Mouse (Mus musculus): ENCODE measurements around the gene Vps54. TPM values are rescaled to one million over a fixed set of nuclear protein-coding genes. Genes with fewer than 3 reads are reported as not detected.
"Not testable (repeated sequence)": the region's sequence is repeated elsewhere in the genome, so short reads cannot be mapped to it uniquely, and the experiment has no call there.

Vps54 gene
- polyA plus RNA-seq, 1 experiment from 2014 or later, result 9.6 TPM

DNA sequence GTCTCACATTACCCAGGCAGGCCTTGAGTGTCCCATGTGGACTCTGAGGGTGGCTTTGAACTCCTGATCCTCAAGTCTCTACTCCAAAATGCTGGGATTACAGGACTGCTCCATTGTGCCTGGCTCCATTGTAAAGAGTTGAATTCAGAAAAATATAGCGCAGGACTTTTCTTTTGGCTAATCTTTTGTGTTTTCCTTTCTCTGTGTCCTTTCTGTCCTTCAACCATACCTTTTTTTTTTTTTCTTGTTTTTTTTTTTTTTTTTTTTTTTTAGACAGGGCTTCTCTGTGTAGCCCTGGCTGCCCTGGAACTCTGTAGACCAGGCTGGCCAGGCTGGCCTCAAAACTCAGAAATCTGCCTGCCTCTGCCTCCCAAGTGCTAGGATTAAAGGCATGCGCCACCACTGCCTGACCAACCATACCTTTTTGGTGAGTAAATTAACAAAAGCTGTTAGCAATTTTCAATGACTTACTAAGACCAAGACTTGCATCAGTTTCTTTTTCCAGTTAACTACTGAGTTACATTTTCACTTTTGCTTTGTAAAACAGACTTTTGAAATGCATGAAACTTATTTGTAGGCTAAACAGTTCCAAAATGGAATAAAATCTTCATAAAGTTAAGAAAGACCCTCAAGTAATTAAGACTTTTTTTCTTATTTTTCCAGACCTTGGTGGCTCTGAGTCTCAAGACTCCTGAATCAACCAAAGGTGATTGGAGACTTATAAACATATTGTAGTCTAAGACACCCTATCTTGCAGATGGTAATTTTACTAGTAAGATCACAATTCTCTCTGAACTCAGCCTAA lies 1.4 kb upstream of the Vps54 start:
- Histone ChIP-seq H3K9ac (ENCODE audit: low read length) (no peak overlapping the region), H3K4me2 (ENCODE audit: low read depth, low read length) (peak overlapping the region; percentile 80), H3K4me1 (ENCODE audit: control insufficient read depth, insufficient read depth, low read length) (peaks cover 7% of the 10 kb centered on the region; the same call in 1 of the 2 replicates), H3K9me3 (replicated peaks; ENCODE audit: control insufficient read depth, low read length) (no peaks in the 10 kb centered on the region), H3K27me3 (ENCODE audit: control insufficient read depth, insufficient read depth, low read length) (no peaks in the 10 kb centered on the region), H3K4me3 (replicated peaks; ENCODE audit: low read length) (peak overlapping the region; percentile 79; the same call in 1 of the 2 replicates), H3K36me3 (ENCODE audit: control insufficient read depth, insufficient read depth, low read length) (no peaks in the 10 kb centered on the region), H3K27ac (ENCODE audit: low read length) (peak overlapping the region; percentile 95; the same call in 1 of the 2 replicates)
- ATAC-seq (ENCODE audit: insufficient read depth, low FRiP score), result no peak
- WGBS, result 97% methylated on average over 2 of the region's 2 CpGs

DNA sequence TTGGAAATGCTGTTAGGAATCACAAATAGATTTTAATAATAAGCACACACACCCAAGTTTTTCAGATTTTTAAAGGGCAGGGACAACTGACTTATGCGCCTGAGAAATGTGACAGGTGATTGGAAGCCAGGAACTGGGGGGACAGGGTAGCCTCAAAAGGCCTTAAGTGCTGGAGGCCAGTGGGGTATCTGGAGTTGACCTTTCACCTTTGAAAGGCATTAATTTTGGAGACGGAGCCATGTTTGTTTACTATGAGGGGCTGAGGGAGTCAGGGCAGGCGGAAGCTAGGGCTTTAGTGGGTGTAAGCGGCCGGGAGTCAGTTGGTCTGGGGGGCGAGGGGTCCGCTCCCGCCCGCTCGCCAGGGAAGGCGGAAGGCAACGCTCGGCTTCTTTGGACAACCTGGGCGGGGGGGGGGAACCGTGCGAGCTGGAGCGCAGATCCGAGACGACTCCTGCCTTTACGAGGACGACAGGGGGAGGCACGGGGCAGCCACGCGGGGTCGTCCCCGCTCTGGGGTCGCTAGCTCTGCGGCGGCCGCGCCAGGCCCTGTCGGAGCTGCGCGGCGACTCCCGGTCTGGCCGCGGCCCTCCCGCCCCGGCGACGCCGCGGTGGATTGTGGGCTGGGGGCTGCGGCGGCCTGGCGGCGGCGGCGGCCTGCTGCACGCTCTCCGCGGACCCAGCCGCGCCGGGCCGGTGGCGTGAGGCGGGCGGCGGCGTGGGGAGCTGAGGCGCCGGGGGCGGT lies 631 bp upstream of the Vps54 start:
- ATAC-seq (ENCODE audit: insufficient read depth, low FRiP score), result peak; percentile 83
- no peaks in the 10 kb centered on the region for H3K27me3 ChIP-seq (ENCODE audit: control insufficient read depth, insufficient read depth, low read length)
- no peaks in the 10 kb centered on the region for H3K36me3 ChIP-seq (ENCODE audit: control insufficient read depth, insufficient read depth, low read length)
- under 1% methylated on average over 51 of the region's 65 CpGs for WGBS
- H3K9me3 ChIP-seq (replicated peaks; ENCODE audit: control insufficient read depth, low read length), result no peaks in the 10 kb centered on the region
- peak overlapping the region; percentile 79 for H3K4me3 ChIP-seq (replicated peaks; ENCODE audit: low read length)
- H3K4me2 ChIP-seq (ENCODE audit: low read depth, low read length), result peak overlapping the region; percentile 80
- H3K9ac ChIP-seq (ENCODE audit: low read length), result peak overlapping the region; percentile 100
- peaks cover 7% of the 10 kb centered on the region; the same call in 1 of the 2 replicates for H3K4me1 ChIP-seq (ENCODE audit: control insufficient read depth, insufficient read depth, low read length)
- H3K27ac ChIP-seq (ENCODE audit: low read length), result peak overlapping the region; percentile 95

DNA sequence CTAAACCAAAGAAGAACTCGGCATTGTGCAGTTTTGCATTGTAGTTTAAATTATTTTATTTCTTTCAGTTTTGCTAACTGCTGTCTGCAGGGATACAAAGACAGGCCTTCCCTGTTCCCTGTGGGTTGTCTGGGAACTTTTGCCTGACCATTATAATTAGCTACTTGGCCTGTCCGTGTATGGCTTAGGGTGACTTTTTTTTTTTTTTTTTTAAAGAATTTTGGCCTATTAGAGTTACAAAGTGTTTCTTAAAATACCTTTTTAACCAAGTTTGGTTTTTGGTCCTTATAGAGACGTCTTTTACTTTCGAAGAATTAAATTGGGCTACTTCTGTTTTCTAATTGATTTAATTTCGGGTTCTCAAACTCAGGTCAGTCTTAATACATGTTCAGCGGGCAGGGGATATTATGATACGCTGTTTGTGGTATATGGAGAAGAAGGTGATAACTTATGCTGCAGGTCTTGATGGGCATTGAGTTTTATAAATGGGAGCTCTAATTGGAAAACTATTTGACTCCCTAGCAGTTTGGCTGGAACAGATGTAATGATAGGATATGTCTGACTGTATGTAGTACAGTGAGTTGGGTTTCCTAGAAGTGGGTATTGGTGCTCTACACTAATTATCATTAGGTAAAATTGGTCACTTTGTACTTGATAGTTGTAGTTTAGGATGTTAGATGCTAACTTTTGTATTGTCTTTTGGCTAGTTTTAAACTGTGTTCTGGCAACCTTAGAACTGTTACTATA lies 855 bp downstream of the Vps54 start:
- WGBS, result 18% methylated on average over 7 of the region's 7 CpGs
- H3K9ac ChIP-seq (ENCODE audit: low read length), result peak overlapping the region; percentile 100
- no peaks in the 10 kb centered on the region for H3K36me3 ChIP-seq (ENCODE audit: control insufficient read depth, insufficient read depth, low read length)

DNA sequence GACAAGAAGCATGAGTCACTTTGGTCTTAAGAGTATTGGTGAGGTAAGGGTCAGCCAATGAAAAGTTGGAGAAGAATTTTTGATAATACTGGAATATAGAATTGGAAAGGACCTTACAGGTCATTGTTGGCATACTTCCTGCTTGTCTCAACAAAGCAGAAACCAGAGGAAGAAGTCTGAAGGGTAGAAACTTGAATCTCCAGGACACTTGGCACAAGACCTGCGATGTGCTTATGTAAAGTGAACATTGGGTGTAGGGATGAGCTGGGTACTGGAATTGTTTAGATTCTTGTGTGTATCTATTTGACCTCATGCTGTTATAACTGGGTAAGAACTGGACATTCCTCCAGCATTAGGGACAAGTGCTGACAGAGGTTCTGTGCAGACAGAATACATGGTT lies 2.3 kb downstream of the Vps54 start:
- WGBS, result 58% methylated on average over 1 of the region's 1 CpGs
- H3K4me3 ChIP-seq (replicated peaks; ENCODE audit: low read length), result no peak overlapping the region
- no peak for ATAC-seq (ENCODE audit: insufficient read depth, low FRiP score)
- H3K9ac ChIP-seq (ENCODE audit: low read length), result no peak overlapping the region
- no peaks in the 10 kb centered on the region for H3K27me3 ChIP-seq (ENCODE audit: control insufficient read depth, insufficient read depth, low read length)
- H3K4me1 ChIP-seq (ENCODE audit: control insufficient read depth, insufficient read depth, low read length), result peaks cover 7% of the 10 kb centered on the region; the same call in 1 of the 2 replicates
- no peaks in the 10 kb centered on the region for H3K9me3 ChIP-seq (replicated peaks; ENCODE audit: control insufficient read depth, low read length)
- no peaks in the 10 kb centered on the region for H3K36me3 ChIP-seq (ENCODE audit: control insufficient read depth, insufficient read depth, low read length)
- H3K27ac ChIP-seq (ENCODE audit: low read length), result no peak overlapping the region
- H3K4me2 ChIP-seq (ENCODE audit: low read depth, low read length), result 0 out of 2 replicates have a peak overlapping the region, but pooled peaks have one; percentile 9

More for the DNA sequence above, 855 bp downstream of the Vps54 start:
- Histone ChIP-seq H3K4me3 (replicated peaks; ENCODE audit: low read length) (peak overlapping the region; percentile 79), H3K4me2 (ENCODE audit: low read depth, low read length) (peak overlapping the region; percentile 80), H3K27ac (ENCODE audit: low read length) (peak overlapping the region; percentile 95), H3K4me1 (ENCODE audit: control insufficient read depth, insufficient read depth, low read length) (peaks cover 7% of the 10 kb centered on the region; the same call in 1 of the 2 replicates), H3K9me3 (replicated peaks; ENCODE audit: control insufficient read depth, low read length) (no peaks in the 10 kb centered on the region), H3K27me3 (ENCODE audit: control insufficient read depth, insufficient read depth, low read length) (no peaks in the 10 kb centered on the region)
- ATAC-seq (ENCODE audit: insufficient read depth, low FRiP score), result peak; percentile 9; the same call in 1 of the 2 replicates

DNA sequence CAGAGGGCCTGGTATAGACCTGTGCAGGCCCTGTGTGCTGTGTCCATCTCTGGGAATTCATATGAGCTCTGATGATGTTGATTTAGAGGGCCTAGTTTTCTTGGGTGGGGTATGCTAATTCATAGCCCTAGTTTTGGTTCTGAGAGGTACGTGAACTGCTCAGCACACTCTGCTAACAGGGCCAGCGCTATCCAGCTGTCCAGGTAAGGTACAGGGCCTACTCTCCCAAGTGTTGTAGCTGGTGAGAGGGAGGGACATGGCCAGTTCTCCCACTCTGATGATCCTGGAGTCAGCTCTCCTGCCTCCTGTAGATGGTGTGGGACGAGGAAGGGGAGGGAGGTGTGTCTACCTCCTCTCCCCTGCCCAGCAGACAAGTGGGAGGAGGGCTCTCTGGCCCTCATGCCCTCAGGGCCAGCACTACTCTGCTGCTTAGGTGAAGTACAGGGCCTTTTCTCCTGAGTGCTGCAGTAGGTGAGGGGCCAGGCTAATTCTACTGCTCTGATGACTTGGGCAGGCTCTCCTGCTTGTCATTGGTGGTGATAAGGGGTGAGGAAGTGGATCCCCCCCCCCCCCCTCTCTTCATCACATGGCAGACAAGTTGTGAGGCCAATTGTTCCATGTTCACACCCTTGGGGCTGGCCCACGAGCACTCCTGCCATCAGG lies 8.3 kb downstream of the Vps54 start:
- Histone ChIP-seq H3K9ac (ENCODE audit: low read length) (no peak overlapping the region), H3K27me3 (ENCODE audit: control insufficient read depth, insufficient read depth, low read length) (no peaks in the 10 kb centered on the region), H3K36me3 (ENCODE audit: control insufficient read depth, insufficient read depth, low read length) (no peaks in the 10 kb centered on the region), H3K4me2 (ENCODE audit: low read depth, low read length) (no peak overlapping the region), H3K9me3 (replicated peaks; ENCODE audit: control insufficient read depth, low read length) (no peaks in the 10 kb centered on the region), H3K4me3 (replicated peaks; ENCODE audit: low read length) (no peak overlapping the region), H3K27ac (ENCODE audit: low read length) (no peak overlapping the region), H3K4me1 (ENCODE audit: control insufficient read depth, insufficient read depth, low read length) (peaks cover 10% of the 10 kb centered on the region)
- ATAC-seq (ENCODE audit: insufficient read depth, low FRiP score), result no peak
- WGBS, result 86% methylated on average over 4 of the region's 4 CpGs

DNA sequence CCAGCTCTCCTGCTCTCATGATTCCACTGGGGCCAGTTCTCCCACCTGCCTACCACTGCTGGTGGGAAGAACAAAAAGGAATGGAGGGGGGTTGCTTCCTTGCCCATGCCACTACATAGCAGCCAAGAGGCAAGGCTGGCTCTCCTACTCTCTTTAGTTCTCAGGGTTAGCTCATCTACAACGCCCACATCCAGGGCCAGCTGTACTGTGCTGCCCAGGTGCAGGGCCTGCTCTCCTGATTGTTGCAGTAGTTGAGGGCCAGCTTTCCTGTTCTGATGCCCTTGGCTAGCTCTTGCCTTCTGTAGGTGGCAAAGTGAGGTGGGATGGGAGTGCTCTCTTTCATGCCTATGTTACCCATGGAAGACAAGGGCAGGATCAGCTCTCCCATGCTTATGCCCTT lies 8.9 kb downstream of the Vps54 start:
- H3K9ac ChIP-seq (ENCODE audit: low read length), result no peak overlapping the region
- H3K36me3 ChIP-seq (ENCODE audit: control insufficient read depth, insufficient read depth, low read length), result no peaks in the 10 kb centered on the region
- WGBS, result 89% methylated on average over 1 of the region's 1 CpGs
- H3K27ac ChIP-seq (ENCODE audit: low read length), result no peak overlapping the region
- H3K4me2 ChIP-seq (ENCODE audit: low read depth, low read length), result no peak overlapping the region
- no peak overlapping the region for H3K4me3 ChIP-seq (replicated peaks; ENCODE audit: low read length)
- H3K27me3 ChIP-seq (ENCODE audit: control insufficient read depth, insufficient read depth, low read length), result no peaks in the 10 kb centered on the region
- no peak for ATAC-seq (ENCODE audit: insufficient read depth, low FRiP score)
- peaks cover 9% of the 10 kb centered on the region for H3K4me1 ChIP-seq (ENCODE audit: control insufficient read depth, insufficient read depth, low read length)
- H3K9me3 ChIP-seq (replicated peaks; ENCODE audit: control insufficient read depth, low read length), result no peaks in the 10 kb centered on the region

DNA sequence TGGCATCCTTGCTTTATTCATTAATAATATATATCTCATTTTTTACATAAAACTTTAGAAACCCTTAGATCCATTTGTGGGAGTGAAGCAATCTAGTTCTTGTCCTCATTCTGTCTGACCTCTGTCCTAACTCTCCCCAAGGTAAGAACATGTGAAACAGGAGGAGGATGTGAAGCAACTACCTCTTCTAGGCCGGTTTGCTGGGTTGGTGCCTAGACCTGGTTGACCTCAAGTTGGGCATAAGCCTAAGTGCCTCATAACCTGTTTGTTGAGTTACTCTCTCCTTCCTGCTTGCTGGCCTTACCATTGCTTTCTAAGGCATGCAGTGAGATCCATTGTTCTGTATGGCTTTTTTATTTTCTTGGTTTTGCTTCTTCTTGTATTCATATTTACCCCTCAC lies 11.3 kb downstream of the Vps54 start:
- H3K9me3 ChIP-seq (replicated peaks; ENCODE audit: control insufficient read depth, low read length), result no peaks in the 10 kb centered on the region
- H3K4me3 ChIP-seq (replicated peaks; ENCODE audit: low read length), result no peak overlapping the region
- no peaks in the 10 kb centered on the region for H3K36me3 ChIP-seq (ENCODE audit: control insufficient read depth, insufficient read depth, low read length)
- H3K4me1 ChIP-seq (ENCODE audit: control insufficient read depth, insufficient read depth, low read length), result peaks cover 9% of the 10 kb centered on the region
- 79% methylated on average over 1 of the region's 1 CpGs for WGBS
- no peak overlapping the region for H3K27ac ChIP-seq (ENCODE audit: low read length)
- no peak overlapping the region for H3K9ac ChIP-seq (ENCODE audit: low read length)
- ATAC-seq (ENCODE audit: insufficient read depth, low FRiP score), result no peak
- no peak overlapping the region for H3K4me2 ChIP-seq (ENCODE audit: low read depth, low read length)
- no peaks in the 10 kb centered on the region for H3K27me3 ChIP-seq (ENCODE audit: control insufficient read depth, insufficient read depth, low read length)

DNA sequence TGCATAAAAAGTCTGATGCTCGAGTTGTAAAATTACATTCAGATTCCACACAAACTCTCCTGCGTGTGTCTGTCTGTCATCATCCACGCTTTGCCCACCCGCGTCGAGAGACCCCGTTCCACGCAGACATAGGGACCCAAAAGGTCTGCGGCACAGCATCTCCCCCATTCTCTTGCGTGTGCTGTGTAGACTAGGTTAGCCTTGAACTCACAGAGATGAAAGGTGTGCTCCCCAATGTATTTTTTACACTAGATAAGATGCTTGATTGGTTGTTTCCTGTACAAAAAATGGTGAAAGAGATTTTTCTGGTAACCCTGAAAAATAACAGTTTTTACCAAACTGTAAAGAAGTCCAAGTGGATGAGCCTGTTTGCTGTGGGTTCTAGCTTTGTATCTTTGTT lies 19.5 kb downstream of the Vps54 start:
- not testable (repeated sequence) for H3K9me3 ChIP-seq (replicated peaks; ENCODE audit: control insufficient read depth, low read length); H3K4me3 ChIP-seq (replicated peaks; ENCODE audit: low read length); H3K4me1 ChIP-seq (ENCODE audit: control insufficient read depth, insufficient read depth, low read length); H3K9ac ChIP-seq (ENCODE audit: low read length); H3K27ac ChIP-seq (ENCODE audit: low read length); H3K36me3 ChIP-seq (ENCODE audit: control insufficient read depth, insufficient read depth, low read length); ATAC-seq (ENCODE audit: insufficient read depth, low FRiP score); H3K27me3 ChIP-seq (ENCODE audit: control insufficient read depth, insufficient read depth, low read length); H3K4me2 ChIP-seq (ENCODE audit: low read depth, low read length)
- WGBS, result 98% methylated on average over 10 of the region's 10 CpGs

All from stomach, embryonic 16.5 days (tissue).